Mouse (Mus musculus): ENCODE measurements around the gene Elmo2. TPM values are rescaled to one million over a fixed set of nuclear protein-coding genes. Genes with fewer than 3 reads are reported as not detected.

Elmo2 gene
- total RNA-seq, 4 experiments from 2014 or later: 13.7 to 16.4 (median 13.8) TPM

- peak; percentile 25 for DNase-seq (ENCODE audit: low spot score)
Observed at GRCm38 (mm10) chr2:165296571-165296970, 29.7 kb downstream of the Elmo2 start.

GRCm38 (mm10) chr2:165288315-165289031 is 37.8 kb downstream of the Elmo2 start:
- peak; percentile 81 for DNase-seq (ENCODE audit: low spot score)

GRCm38 (mm10) chr2:165287202-165287984 is 38.9 kb downstream of the Elmo2 start, which contains the start of gene Slc35c2:
TSS of gene Slc35c2 (minus strand) at chr2:165287869.
- DNase-seq (ENCODE audit: low spot score): peak; percentile 90

GRCm38 (mm10) chr2:165286361-165287201 is 39.7 kb downstream of the Elmo2 start:
- no peak for DNase-seq (ENCODE audit: low spot score)

- no peak for DNase-seq (ENCODE audit: low spot score)
Observed at GRCm38 (mm10) chr2:165285621-165286020, 40.7 kb downstream of the Elmo2 start.

GRCm38 (mm10) chr2:165285034-165285433 is 41.2 kb downstream of the Elmo2 start:
- no peak for DNase-seq (ENCODE audit: low spot score)

- no peak for DNase-seq (ENCODE audit: low spot score)
Observed at GRCm38 (mm10) chr2:165284377-165284776, 41.9 kb downstream of the Elmo2 start.

- DNase-seq (ENCODE audit: low spot score): no peak
Observed at GRCm38 (mm10) chr2:165283644-165284043, 42.6 kb downstream of the Elmo2 start.

- DNase-seq (ENCODE audit: low spot score): peak; percentile 31
Observed at GRCm38 (mm10) chr2:165281779-165282311, 44.4 kb downstream of the Elmo2 start.

GRCm38 (mm10) chr2:165279351-165279750 is 46.9 kb downstream of the Elmo2 start:
- no peak for DNase-seq (ENCODE audit: low spot score)

GRCm38 (mm10) chr2:165277188-165277740 is 49.0 kb downstream of the Elmo2 start:
- DNase-seq (ENCODE audit: low spot score): no peak

GRCm38 (mm10) chr2:165275824-165276223 is 50.5 kb downstream of the Elmo2 start:
- peak; percentile 29 for DNase-seq (ENCODE audit: low spot score)

GRCm38 (mm10) chr2:165275124-165275640 is 51.1 kb downstream of the Elmo2 start:
- no peak for DNase-seq (ENCODE audit: low spot score)

- no peak for DNase-seq (ENCODE audit: low spot score)
Observed at GRCm38 (mm10) chr2:165273589-165273988, 52.7 kb downstream of the Elmo2 start.

- no peak for DNase-seq (ENCODE audit: low spot score)
Observed at GRCm38 (mm10) chr2:165271326-165271725, 55.0 kb downstream of the Elmo2 start.

GRCm38 (mm10) chr2:165270858-165271257 is 55.4 kb downstream of the Elmo2 start:
- no peak for DNase-seq (ENCODE audit: low spot score)

- no peak for DNase-seq (ENCODE audit: low spot score)
Observed at GRCm38 (mm10) chr2:165266739-165267138, 59.5 kb downstream of the Elmo2 start.

- DNase-seq (ENCODE audit: low spot score): no peak
Observed at GRCm38 (mm10) chr2:165263861-165264260, 62.4 kb downstream of the Elmo2 start.

- DNase-seq (ENCODE audit: low spot score): no peak
Observed at GRCm38 (mm10) chr2:165262274-165262990, 63.8 kb downstream of the Elmo2 start.

GRCm38 (mm10) chr2:165259859-165260258 is 66.4 kb downstream of the Elmo2 start:
- DNase-seq (ENCODE audit: low spot score): no peak
